Mouse (Mus musculus): Measurements from ENCODE around the gene Gpat3. TPM values are rescaled to one million over a fixed set of nuclear protein-coding genes. Genes with fewer than 3 reads are reported as not detected.
A peak's percentile ranks its signal among the peaks of the same experiment; 100 is the strongest.

The Gpat3 gene
- polyA plus RNA-seq, 1 experiment from 2014 or later = 0.07 TPM

GRCm38 (mm10) chr5:100901046-100901445 lies 55.5 kb downstream of the Gpat3 start:
- Histone ChIP-seq H3K36me3 (ENCODE audit: control insufficient read depth, insufficient read depth, low read length) (no peaks in the 10 kb centered on the region), H3K27ac (ENCODE audit: low read depth, low read length) (no peak overlapping the region), H3K4me3 (ENCODE audit: low read depth, low read length) (no peak overlapping the region), H3K4me2 (no peak overlapping the region), H3K4me1 (ENCODE audit: control insufficient read depth, insufficient read depth, low read length) (no peaks in the 10 kb centered on the region), H3K9me3 (ENCODE audit: control insufficient read depth, low read length) (no peaks in the 10 kb centered on the region), H3K27me3 (ENCODE audit: control insufficient read depth, insufficient read depth, low read length) (no peaks in the 10 kb centered on the region), H3K9ac (ENCODE audit: low read length) (no peak overlapping the region)
- 82% methylated on average over 5 of the region's 5 CpGs for WGBS
- peak; percentile 57 for DNase-seq (ENCODE audit: low spot score, missing footprints)
- ATAC-seq (ENCODE audit: low FRiP score) = no peak

- Histone ChIP-seq H3K27me3 (ENCODE audit: control insufficient read depth, insufficient read depth, low read length) (no peaks in the 10 kb centered on the region), H3K4me3 (ENCODE audit: low read depth, low read length) (no peak overlapping the region), H3K27ac (ENCODE audit: low read depth, low read length) (no peak overlapping the region), H3K4me2 (no peak overlapping the region), H3K9ac (ENCODE audit: low read length) (no peak overlapping the region), H3K9me3 (ENCODE audit: control insufficient read depth, low read length) (no peaks in the 10 kb centered on the region), H3K36me3 (ENCODE audit: control insufficient read depth, insufficient read depth, low read length) (no peaks in the 10 kb centered on the region), H3K4me1 (ENCODE audit: control insufficient read depth, insufficient read depth, low read length) (no peaks in the 10 kb centered on the region)
- ATAC-seq (ENCODE audit: low FRiP score) (no peak), DNase-seq (ENCODE audit: low spot score, missing footprints) (no peak)
- 90% methylated on average over 7 of the region's 7 CpGs for WGBS
These were observed 63.0 kb downstream of the Gpat3 start for GRCm38 (mm10) chr5:100908478-100908877.

GRCm38 (mm10) chr5:100908901-100909300 lies 63.4 kb downstream of the Gpat3 start:
- H3K9ac ChIP-seq (ENCODE audit: low read length) = no peak overlapping the region

GRCm38 (mm10) chr5:100909691-100910090 lies 64.2 kb downstream of the Gpat3 start:
- no peak overlapping the region for H3K27ac ChIP-seq (ENCODE audit: low read depth, low read length)
- H3K4me2 ChIP-seq = no peak overlapping the region
- no peak overlapping the region for H3K4me3 ChIP-seq (ENCODE audit: low read depth, low read length)
- ATAC-seq (ENCODE audit: low FRiP score) (no peak), DNase-seq (ENCODE audit: low spot score, missing footprints) (no peak)
- H3K9ac ChIP-seq (ENCODE audit: low read length) = no peak overlapping the region
- H3K4me1 ChIP-seq (ENCODE audit: control insufficient read depth, insufficient read depth, low read length) = no peaks in the 10 kb centered on the region
- no peaks in the 10 kb centered on the region for H3K27me3 ChIP-seq (ENCODE audit: control insufficient read depth, insufficient read depth, low read length)
- no peaks in the 10 kb centered on the region for H3K9me3 ChIP-seq (ENCODE audit: control insufficient read depth, low read length)
- 89% methylated on average over 11 of the region's 11 CpGs for WGBS
- H3K36me3 ChIP-seq (ENCODE audit: control insufficient read depth, insufficient read depth, low read length) = no peaks in the 10 kb centered on the region

More at GRCm38 (mm10) chr5:100908901-100909300, 63.4 kb downstream of the Gpat3 start:
- ATAC-seq (ENCODE audit: low FRiP score) (no peak), DNase-seq (ENCODE audit: low spot score, missing footprints) (no peak)
- 93% methylated on average over 10 of the region's 10 CpGs for WGBS
- Histone ChIP-seq H3K27me3 (ENCODE audit: control insufficient read depth, insufficient read depth, low read length) (no peaks in the 10 kb centered on the region), H3K9me3 (ENCODE audit: control insufficient read depth, low read length) (no peaks in the 10 kb centered on the region), H3K4me1 (ENCODE audit: control insufficient read depth, insufficient read depth, low read length) (no peaks in the 10 kb centered on the region), H3K4me3 (ENCODE audit: low read depth, low read length) (no peak overlapping the region), H3K27ac (ENCODE audit: low read depth, low read length) (no peak overlapping the region), H3K36me3 (ENCODE audit: control insufficient read depth, insufficient read depth, low read length) (no peaks in the 10 kb centered on the region), H3K4me2 (no peak overlapping the region)

- no peak for DNase-seq (ENCODE audit: low spot score, missing footprints)
These were observed 66.1 kb downstream of the Gpat3 start for GRCm38 (mm10) chr5:100911502-100912097.

GRCm38 (mm10) chr5:100912366-100912765 lies 66.9 kb downstream of the Gpat3 start:
- no peaks in the 10 kb centered on the region for H3K9me3 ChIP-seq (ENCODE audit: control insufficient read depth, low read length)
- no peak overlapping the region for H3K4me2 ChIP-seq
- H3K36me3 ChIP-seq (ENCODE audit: control insufficient read depth, insufficient read depth, low read length) = no peaks in the 10 kb centered on the region
- no peak overlapping the region for H3K9ac ChIP-seq (ENCODE audit: low read length)
- DNase-seq (ENCODE audit: low spot score, missing footprints) = no peak
- no peak overlapping the region for H3K27ac ChIP-seq (ENCODE audit: low read depth, low read length)
- H3K4me1 ChIP-seq (ENCODE audit: control insufficient read depth, insufficient read depth, low read length) = no peaks in the 10 kb centered on the region
- whole genome bisulfite sequencing = 84% methylated on average over 7 of the region's 7 CpGs
- ATAC-seq (ENCODE audit: low FRiP score) = no peak
- no peaks in the 10 kb centered on the region for H3K27me3 ChIP-seq (ENCODE audit: control insufficient read depth, insufficient read depth, low read length)
- no peak overlapping the region for H3K4me3 ChIP-seq (ENCODE audit: low read depth, low read length)

More at GRCm38 (mm10) chr5:100911502-100912097, 66.1 kb downstream of the Gpat3 start:
- Histone ChIP-seq H3K36me3 (ENCODE audit: control insufficient read depth, insufficient read depth, low read length) (no peaks in the 10 kb centered on the region), H3K4me1 (ENCODE audit: control insufficient read depth, insufficient read depth, low read length) (no peaks in the 10 kb centered on the region), H3K4me3 (ENCODE audit: low read depth, low read length) (no peak overlapping the region), H3K9me3 (ENCODE audit: control insufficient read depth, low read length) (no peaks in the 10 kb centered on the region), H3K27me3 (ENCODE audit: control insufficient read depth, insufficient read depth, low read length) (no peaks in the 10 kb centered on the region), H3K4me2 (no peak overlapping the region), H3K27ac (ENCODE audit: low read depth, low read length) (no peak overlapping the region), H3K9ac (ENCODE audit: low read length) (no peak overlapping the region)
- ATAC-seq (ENCODE audit: low FRiP score) = no peak
- WGBS = 74% methylated on average over 19 of the region's 19 CpGs

GRCm38 (mm10) chr5:100913274-100913673 lies 67.8 kb downstream of the Gpat3 start:
- no peaks in the 10 kb centered on the region for H3K4me1 ChIP-seq (ENCODE audit: control insufficient read depth, insufficient read depth, low read length)
- no peak overlapping the region for H3K9ac ChIP-seq (ENCODE audit: low read length)
- WGBS = 72% methylated on average over 9 of the region's 9 CpGs
- DNase-seq (ENCODE audit: low spot score, missing footprints) = no peak
- H3K27me3 ChIP-seq (ENCODE audit: control insufficient read depth, insufficient read depth, low read length) = no peaks in the 10 kb centered on the region
- no peaks in the 10 kb centered on the region for H3K9me3 ChIP-seq (ENCODE audit: control insufficient read depth, low read length)
- no peak overlapping the region for H3K4me2 ChIP-seq
- no peak overlapping the region for H3K27ac ChIP-seq (ENCODE audit: low read depth, low read length)
- H3K36me3 ChIP-seq (ENCODE audit: control insufficient read depth, insufficient read depth, low read length) = no peaks in the 10 kb centered on the region
- H3K4me3 ChIP-seq (ENCODE audit: low read depth, low read length) = no peak overlapping the region
- no peak for ATAC-seq (ENCODE audit: low FRiP score)

- Histone ChIP-seq H3K36me3 (ENCODE audit: control insufficient read depth, insufficient read depth, low read length) (no peaks in the 10 kb centered on the region), H3K4me3 (ENCODE audit: low read depth, low read length) (no peak overlapping the region), H3K9ac (ENCODE audit: low read length) (no peak overlapping the region), H3K27ac (ENCODE audit: low read depth, low read length) (no peak overlapping the region), H3K4me1 (ENCODE audit: control insufficient read depth, insufficient read depth, low read length) (no peaks in the 10 kb centered on the region), H3K9me3 (ENCODE audit: control insufficient read depth, low read length) (no peaks in the 10 kb centered on the region), H3K27me3 (ENCODE audit: control insufficient read depth, insufficient read depth, low read length) (no peaks in the 10 kb centered on the region), H3K4me2 (no peak overlapping the region)
- DNase-seq (ENCODE audit: low spot score, missing footprints) (peak; percentile 95), ATAC-seq (ENCODE audit: low FRiP score) (no peak)
- 20% methylated on average over 7 of the region's 7 CpGs for WGBS
These were observed 69.5 kb downstream of the Gpat3 start for GRCm38 (mm10) chr5:100914989-100915388.

GRCm38 (mm10) chr5:100915411-100915810 lies 69.9 kb downstream of the Gpat3 start:
- Histone ChIP-seq H3K27me3 (ENCODE audit: control insufficient read depth, insufficient read depth, low read length) (no peaks in the 10 kb centered on the region), H3K9me3 (ENCODE audit: control insufficient read depth, low read length) (no peaks in the 10 kb centered on the region), H3K9ac (ENCODE audit: low read length) (no peak overlapping the region), H3K4me3 (ENCODE audit: low read depth, low read length) (no peak overlapping the region), H3K4me2 (no peak overlapping the region), H3K4me1 (ENCODE audit: control insufficient read depth, insufficient read depth, low read length) (no peaks in the 10 kb centered on the region), H3K27ac (ENCODE audit: low read depth, low read length) (no peak overlapping the region), H3K36me3 (ENCODE audit: control insufficient read depth, insufficient read depth, low read length) (no peaks in the 10 kb centered on the region)
- ATAC-seq (ENCODE audit: low FRiP score) (no peak), DNase-seq (ENCODE audit: low spot score, missing footprints) (no peak)
- WGBS = 51% methylated on average over 5 of the region's 5 CpGs

Data from midbrain, embryonic 11.5 days (tissue).